ENCODE assay signal across 9 mouse cellular contexts in the genomic region with DNA sequence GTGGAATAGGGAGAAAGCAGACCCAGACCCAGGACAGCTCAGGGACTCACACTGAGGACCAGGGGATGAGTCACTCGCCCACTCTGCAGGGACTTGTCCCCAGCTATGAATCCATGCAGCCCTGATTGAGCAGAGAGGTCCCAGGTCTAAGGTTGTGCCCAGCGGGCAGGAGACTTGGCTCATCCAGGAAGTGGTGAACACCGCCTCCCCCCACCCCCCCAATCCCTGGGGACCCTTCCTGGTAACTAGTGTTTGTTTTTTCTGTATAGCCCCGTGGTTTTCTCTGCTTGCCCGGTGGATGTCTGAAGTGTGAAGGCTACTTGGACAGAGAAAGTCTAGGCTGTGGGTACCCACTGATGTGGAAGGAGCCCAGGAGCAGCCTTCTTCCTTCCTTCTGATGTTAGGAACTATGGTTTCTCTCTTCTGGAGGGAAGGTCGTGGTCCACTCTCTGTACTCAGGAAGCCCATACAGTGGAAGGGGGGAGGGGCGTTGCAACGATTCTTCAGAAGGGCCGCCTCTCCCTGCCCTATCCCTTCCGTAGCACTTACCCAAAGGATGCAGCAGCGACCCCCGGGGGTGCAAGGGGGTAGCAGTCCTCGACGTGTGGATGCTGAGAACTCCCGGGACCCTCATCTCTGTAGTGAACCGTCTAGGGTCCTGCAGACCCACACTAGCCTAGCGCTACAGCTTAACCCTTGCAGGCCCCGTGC.
A peak's percentile ranks its signal among the peaks of the same experiment; 100 is the strongest.
DNase-seq lines count a peak whose midpoint lies in the region; ATAC-seq lines count a peak whose summit lies in the region.
"Had no signal": no experiment of that assay in that cellular context is flagged by ENCODE, and none has a peak within 500 bp of the region (broad histone marks: within the 10 kb centered on the region; RNA-seq: fewer than 3 reads in every experiment).

No protein-coding gene starts in this region.

- H3K4me1 ChIP-seq in forebrain, embryonic 15.5 days: peaks cover 62% of the 10 kb centered on the region
- peaks cover 51% of the 10 kb centered on the region for H3K4me1 ChIP-seq in hindbrain, embryonic 15.5 days (replicated peaks)
- peaks cover 57% of the 10 kb centered on the region for H3K4me1 ChIP-seq in liver, embryonic 13.5 days (replicated peaks)
- peaks cover 74% of the 10 kb centered on the region for H3K4me1 ChIP-seq in neural tube, embryonic 13.5 days (replicated peaks)

- no peak overlapping the region for H3K9ac ChIP-seq in forebrain, embryonic 15.5 days (replicated peaks)
- peak overlapping the region; percentile 55; the same call in 1 of the 2 replicates for H3K9ac ChIP-seq in hindbrain, embryonic 15.5 days
- peak overlapping the region; percentile 55 for H3K9ac ChIP-seq in liver, embryonic 13.5 days
- peak overlapping the region; percentile 78 for H3K9ac ChIP-seq in neural tube, embryonic 13.5 days

- no peaks in the 10 kb centered on the region for H3K9me3 ChIP-seq in forebrain, embryonic 15.5 days
- no peaks in the 10 kb centered on the region for H3K9me3 ChIP-seq in hindbrain, embryonic 15.5 days
- no peaks in the 10 kb centered on the region for H3K9me3 ChIP-seq in liver, embryonic 13.5 days (replicated peaks)
- no peaks in the 10 kb centered on the region for H3K9me3 ChIP-seq in neural tube, embryonic 13.5 days

- peak overlapping the region; percentile 61 for H3K4me3 ChIP-seq in forebrain, embryonic 15.5 days
- peak overlapping the region; percentile 51 for H3K4me3 ChIP-seq in hindbrain, embryonic 15.5 days
- H3K4me3 ChIP-seq in liver, embryonic 13.5 days (replicated peaks): peak overlapping the region; percentile 57
- peak overlapping the region; percentile 56 for H3K4me3 ChIP-seq in neural tube, embryonic 13.5 days

- H3K4me2 ChIP-seq in forebrain, embryonic 15.5 days (replicated peaks): peak overlapping the region; percentile 82
- H3K4me2 ChIP-seq in hindbrain, embryonic 15.5 days: peak overlapping the region; percentile 86
- peak overlapping the region; percentile 66 for H3K4me2 ChIP-seq in liver, embryonic 13.5 days
- peak overlapping the region; percentile 82 for H3K4me2 ChIP-seq in neural tube, embryonic 13.5 days

- DNase-seq in adrenal gland, adult (ENCODE audit: inconsistent age in 2 of 2, low spot score in 1 of 2): peak; percentile 70 to 83
- no peak for DNase-seq in adrenal gland, postnatal 4 days (ENCODE audit: low spot score in 2 of 2)
- DNase-seq in ZHBTc4 (ENCODE audit: low read depth, low spot score): peak; percentile 53
- DNase-seq in liver, embryonic 13.5 days: no peak
- no peak for DNase-seq in cerebellum, adult 9-10 months

- no peaks in the 10 kb centered on the region for H3K36me3 ChIP-seq in forebrain, embryonic 15.5 days
- H3K36me3 ChIP-seq in hindbrain, embryonic 15.5 days: no peaks in the 10 kb centered on the region
- no peaks in the 10 kb centered on the region for H3K36me3 ChIP-seq in liver, embryonic 13.5 days
- H3K36me3 ChIP-seq in neural tube, embryonic 13.5 days: no peaks in the 10 kb centered on the region

- peak overlapping the region; percentile 73; the same call in 1 of the 2 replicates for H3K27ac ChIP-seq in forebrain, embryonic 15.5 days (replicated peaks)
- peak overlapping the region; percentile 63; the same call in 1 of the 2 replicates for H3K27ac ChIP-seq in hindbrain, embryonic 15.5 days (replicated peaks)
- peak overlapping the region; percentile 47; the same call in 1 of the 2 replicates for H3K27ac ChIP-seq in liver, embryonic 13.5 days
- H3K27ac ChIP-seq in neural tube, embryonic 13.5 days (replicated peaks): peak overlapping the region; percentile 77
- H3K27ac ChIP-seq: macrophage had no signal

- H3K27me3 ChIP-seq in forebrain, embryonic 15.5 days: no peaks in the 10 kb centered on the region
- 0 out of 2 replicates have a peak, but pooled peaks cover 3% of the 10 kb centered on the region for H3K27me3 ChIP-seq in hindbrain, embryonic 15.5 days
- H3K27me3 ChIP-seq in liver, embryonic 13.5 days: peaks cover 32% of the 10 kb centered on the region
- H3K27me3 ChIP-seq in neural tube, embryonic 13.5 days: no peaks in the 10 kb centered on the region

- 5% methylated on average over 18 of the region's 18 CpGs for WGBS in forebrain, embryonic 15.5 days
- 3% methylated on average over 18 of the region's 18 CpGs for WGBS in hindbrain, embryonic 15.5 days
- WGBS in liver, embryonic 13.5 days (ENCODE audit: insufficient replicate concordance): 2% methylated on average over 18 of the region's 18 CpGs
- WGBS in neural tube, embryonic 13.5 days: 6% methylated on average over 18 of the region's 18 CpGs

- peak; percentile 3; the same call in 1 of the 2 replicates for ATAC-seq in forebrain, embryonic 15.5 days (replicated peaks)
- ATAC-seq in hindbrain, embryonic 15.5 days (ENCODE audit: low FRiP score, low read depth): peak; percentile 36; the same call in 1 of the 2 replicates
- ATAC-seq in liver, embryonic 13.5 days (ENCODE audit: low read depth): peak; percentile 43
- peak; percentile 25 for ATAC-seq in neural tube, embryonic 13.5 days (ENCODE audit: low read depth)

Comparison
In these comparisons a context has a peak if more than half of its experiments do, and no peak if none do; other contexts are left out.
1. DNase-seq: peak in adrenal gland, adult (2 of 2) and ZHBTc4 (single experiment); none in adrenal gland, postnatal 4 days (0 of 2), liver, embryonic 13.5 days (single experiment) and cerebellum, adult 9-10 months (single experiment).
2. Peak in every context shown above with its lines, with median percentiles within 50 percentile points of each other: ATAC-seq, H3K27ac ChIP-seq, H3K4me2 ChIP-seq and H3K4me3 ChIP-seq.